Mouse (Mus musculus): ENCODE results near the gene Usp4.
"Not testable (repeated sequence)": the region's sequence is repeated elsewhere in the genome, so short reads cannot be mapped to it uniquely, and the experiment has no call there.

The Usp4 gene

GRCm38 (mm10) chr9:108347540-108348289 lies at the start of gene Usp4:
TSS of gene Usp4 (plus strand) at chr9:108347853.
- DNase-seq (ENCODE audit: low spot score in 2 of 2), result peak; percentile 90 to 93

DNA sequence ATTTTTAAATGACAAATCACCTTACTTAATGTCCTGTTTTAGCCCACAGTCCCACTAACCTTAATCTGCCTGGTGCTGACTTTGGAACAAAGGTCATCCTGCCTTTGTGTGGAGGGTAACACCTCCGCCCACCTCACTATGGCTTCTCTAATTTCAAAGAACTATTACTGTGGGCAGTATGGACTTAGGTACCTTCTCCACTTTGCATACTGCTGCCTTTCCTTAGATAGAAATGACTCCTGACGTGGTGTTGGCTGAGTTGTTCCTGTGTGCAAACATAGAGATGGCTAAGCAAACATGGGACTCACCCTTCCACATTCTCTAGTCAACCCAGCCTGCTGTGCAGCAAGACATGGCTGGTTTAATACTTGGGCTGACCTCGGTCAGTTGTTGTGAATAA lies 45.8 kb upstream of the Usp4 start:
- DNase-seq (ENCODE audit: low spot score in 2 of 2), result no peak

GRCm38 (mm10) chr9:108304716-108305115 lies 42.9 kb upstream of the Usp4 start:
- peak; percentile 23 to 31 for DNase-seq (ENCODE audit: low spot score in 2 of 2)

DNA sequence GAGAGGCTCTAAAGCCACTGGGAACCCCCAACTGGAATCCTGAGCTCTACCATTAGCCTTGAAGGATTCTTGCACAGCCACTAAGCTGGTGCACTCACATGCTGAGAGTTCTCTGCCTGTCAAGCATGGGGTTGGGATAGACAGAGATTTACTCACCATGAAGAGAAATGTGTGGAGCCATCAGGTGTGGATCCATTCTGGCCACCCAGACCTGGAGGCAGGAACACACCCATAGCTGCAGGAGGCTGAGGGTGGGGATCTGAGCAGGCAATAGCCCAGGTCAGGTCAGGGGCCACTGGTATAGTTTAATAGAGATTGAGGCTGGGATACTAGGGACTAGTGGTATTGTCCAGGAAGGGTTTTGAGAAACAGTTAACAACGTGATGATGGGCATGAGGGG lies 42.5 kb upstream of the Usp4 start:
- DNase-seq (ENCODE audit: low spot score in 2 of 2), result peak in 1 of 2 experiments; percentile 21

DNA sequence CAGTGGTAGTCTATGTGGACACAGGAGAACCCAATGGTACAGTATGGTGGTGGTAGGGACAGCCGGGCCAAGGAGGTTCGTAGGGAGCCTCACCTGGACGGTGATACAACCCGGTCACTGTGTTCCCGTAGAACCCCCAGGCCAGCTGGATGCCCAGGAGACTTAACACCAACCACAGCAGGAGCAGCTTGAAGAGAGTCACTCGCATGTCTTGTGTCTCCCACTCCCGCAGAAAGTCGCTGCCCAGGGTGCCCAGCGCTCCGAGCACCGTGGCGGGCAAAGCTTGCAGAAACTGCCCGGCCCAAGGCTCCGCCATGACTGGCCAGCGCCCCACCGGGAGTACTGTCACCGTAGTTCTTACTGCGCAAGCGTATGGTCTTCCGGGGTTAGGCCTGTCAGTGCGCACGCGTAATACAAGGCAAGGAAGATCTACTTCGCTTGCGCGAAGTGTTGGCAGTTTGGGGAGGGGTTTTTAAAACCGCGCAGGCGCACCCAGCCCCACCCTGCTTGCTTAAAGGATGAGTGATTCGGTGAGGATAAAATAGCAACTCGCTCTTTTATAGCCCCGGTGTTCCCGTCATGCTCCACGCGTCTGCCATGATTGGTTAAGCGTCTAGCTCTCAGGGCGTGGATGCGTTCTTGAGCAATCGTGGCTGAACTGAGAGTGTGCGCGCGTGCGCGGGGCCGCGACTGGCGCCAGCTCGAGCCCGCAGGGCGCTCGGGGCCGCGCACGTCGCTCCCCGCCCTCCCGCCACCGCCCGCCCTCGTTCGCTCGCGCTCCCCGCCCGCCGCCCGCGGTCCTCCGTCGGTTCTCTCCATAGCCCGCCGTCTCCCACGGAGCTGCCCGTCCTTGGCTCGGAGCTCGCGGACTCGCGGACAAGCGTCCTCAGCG lies 41.8 kb upstream of the Usp4 start, which contains the start of the genes Rhoa and Tcta:
Rhoa (plus strand) TSS at position 501 of the 892 bp plus-strand sequence.
Tcta (minus strand) TSS at position 532 of the 892 bp plus-strand sequence.
- DNase-seq (ENCODE audit: low spot score in 2 of 2), result peak; percentile 100

DNA sequence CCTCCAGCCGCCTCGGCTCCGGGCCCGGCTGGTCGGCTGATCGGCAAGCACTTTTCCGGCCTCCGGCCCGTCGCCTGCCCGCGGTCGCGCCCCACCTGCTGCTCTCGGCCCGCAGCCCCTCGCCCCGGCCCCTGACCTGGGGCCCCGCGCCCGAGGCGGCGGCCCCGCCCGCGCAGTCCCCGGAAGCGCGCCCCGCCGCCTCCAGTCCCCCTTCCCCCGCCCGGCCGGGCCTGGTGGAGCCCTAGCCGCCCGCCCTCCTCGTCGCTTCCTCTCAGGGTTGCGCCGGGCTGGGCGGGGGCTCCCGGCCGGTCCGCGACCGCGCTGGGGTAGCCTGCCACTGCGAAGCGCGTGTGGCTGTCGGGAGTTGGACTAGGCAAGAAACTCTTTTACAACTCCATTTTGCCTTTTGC lies 41.1 kb upstream of the Usp4 start:
- DNase-seq (ENCODE audit: low spot score in 2 of 2), result peak; percentile 77 to 78

- no peak for DNase-seq (ENCODE audit: low spot score in 2 of 2)
Observed at GRCm38 (mm10) chr9:108307021-108307807, 40.4 kb upstream of the Usp4 start.

DNA sequence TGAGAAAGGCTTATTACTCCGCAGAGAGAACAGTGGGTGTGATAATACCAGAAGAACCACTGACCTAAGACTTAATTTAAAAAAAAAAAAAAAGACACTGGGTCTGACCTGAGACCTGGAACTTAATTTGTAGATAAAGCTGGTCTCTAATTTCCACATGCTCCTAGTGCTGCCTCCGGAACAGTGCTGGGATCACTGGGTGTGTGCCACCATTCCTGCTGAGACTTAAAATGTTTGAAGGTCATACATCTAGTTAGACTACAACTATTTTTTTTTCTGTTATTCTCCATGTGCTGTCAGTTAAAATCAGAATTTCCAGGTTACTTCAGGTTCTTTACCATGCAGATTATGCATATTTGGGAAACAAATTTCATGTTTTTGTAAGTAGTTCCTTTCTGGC lies 39.5 kb upstream of the Usp4 start:
- DNase-seq (ENCODE audit: low spot score in 2 of 2), result no peak

- no peak for DNase-seq (ENCODE audit: low spot score in 2 of 2)
Observed at GRCm38 (mm10) chr9:108317572-108317971, 30.1 kb upstream of the Usp4 start.

DNA sequence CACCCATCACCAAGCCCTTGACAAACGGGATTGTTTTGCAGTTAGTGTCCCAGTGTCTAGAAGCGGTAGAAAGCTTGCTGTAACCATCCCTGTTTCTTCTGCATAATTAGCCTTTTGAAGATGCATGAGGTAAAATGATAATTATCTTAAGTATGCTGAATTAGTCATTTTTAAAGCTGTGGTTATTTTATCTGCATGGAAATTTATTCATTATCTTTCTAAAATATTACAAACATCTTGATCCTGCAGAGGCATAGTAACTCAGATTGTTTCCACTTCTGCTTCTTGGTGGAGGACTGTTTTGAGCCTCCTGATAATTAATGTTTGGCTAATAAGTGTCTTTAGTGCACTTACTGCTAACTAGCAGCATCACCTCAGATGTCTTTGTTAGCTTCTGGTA lies 29.2 kb upstream of the Usp4 start:
- no peak for DNase-seq (ENCODE audit: low spot score in 2 of 2)

- DNase-seq (ENCODE audit: low spot score in 2 of 2), result not testable (repeated sequence)
Observed at GRCm38 (mm10) chr9:108322054-108322453, 25.6 kb upstream of the Usp4 start.

- no peak for DNase-seq (ENCODE audit: low spot score in 2 of 2)
Observed at GRCm38 (mm10) chr9:108324784-108325183, 22.9 kb upstream of the Usp4 start.

DNA sequence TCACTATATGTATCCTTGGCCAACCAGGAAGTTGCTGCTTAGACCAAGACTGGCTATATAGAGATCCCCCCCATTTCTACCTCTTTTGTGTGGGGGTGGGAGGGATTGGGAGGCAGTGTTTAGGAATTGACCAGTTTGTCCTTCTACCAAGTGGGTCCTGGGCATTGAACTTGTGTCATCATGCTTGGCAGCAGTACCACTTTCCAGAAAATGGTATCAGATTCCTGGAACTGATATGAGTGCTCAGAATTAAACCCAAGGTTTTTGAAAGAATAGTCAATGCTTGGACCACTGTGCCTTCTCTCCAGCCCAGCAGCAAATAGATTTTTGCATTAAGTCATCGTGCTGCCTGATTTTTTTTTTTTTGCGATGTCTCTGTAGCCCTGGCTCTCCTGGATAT lies 21.8 kb upstream of the Usp4 start:
- no peak for DNase-seq (ENCODE audit: low spot score in 2 of 2)

DNA sequence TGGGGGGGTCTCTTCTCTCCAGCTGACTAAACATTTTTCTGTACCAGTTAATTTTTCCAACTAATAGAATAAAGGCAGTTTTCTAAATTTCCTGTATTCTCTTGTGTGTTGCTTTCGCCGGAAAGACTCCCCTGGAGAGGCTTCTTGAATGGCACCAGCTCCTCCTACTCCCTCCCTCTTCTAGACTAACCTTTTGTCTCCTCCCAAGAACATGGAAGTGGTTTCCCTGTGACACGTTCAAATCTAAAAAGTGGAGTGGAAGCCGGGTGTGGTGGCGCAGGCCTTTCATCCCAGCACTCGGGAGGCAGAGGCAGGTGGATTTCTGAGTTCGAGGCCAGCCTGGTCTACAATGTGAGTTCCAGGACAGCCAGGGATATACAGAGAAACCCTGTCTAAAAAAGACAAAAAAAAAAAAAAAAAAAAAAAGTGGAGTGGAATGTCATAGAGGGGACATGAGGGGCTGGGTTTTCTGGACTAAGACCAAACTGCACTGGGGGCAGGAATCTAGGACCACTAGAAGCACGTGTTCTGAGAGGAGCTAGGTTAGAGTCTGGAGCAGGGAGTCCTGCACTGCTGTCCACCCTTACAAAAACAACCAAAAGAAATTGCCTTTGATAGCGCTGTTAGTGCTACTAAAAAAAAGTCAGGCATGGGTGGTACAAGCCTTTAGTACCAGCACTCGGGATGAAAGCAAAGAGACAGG lies 9.7 kb upstream of the Usp4 start:
- no peak for DNase-seq (ENCODE audit: low spot score in 2 of 2)

- DNase-seq (ENCODE audit: low spot score in 2 of 2), result no peak
Observed at GRCm38 (mm10) chr9:108338551-108338885, 9.1 kb upstream of the Usp4 start.

DNA sequence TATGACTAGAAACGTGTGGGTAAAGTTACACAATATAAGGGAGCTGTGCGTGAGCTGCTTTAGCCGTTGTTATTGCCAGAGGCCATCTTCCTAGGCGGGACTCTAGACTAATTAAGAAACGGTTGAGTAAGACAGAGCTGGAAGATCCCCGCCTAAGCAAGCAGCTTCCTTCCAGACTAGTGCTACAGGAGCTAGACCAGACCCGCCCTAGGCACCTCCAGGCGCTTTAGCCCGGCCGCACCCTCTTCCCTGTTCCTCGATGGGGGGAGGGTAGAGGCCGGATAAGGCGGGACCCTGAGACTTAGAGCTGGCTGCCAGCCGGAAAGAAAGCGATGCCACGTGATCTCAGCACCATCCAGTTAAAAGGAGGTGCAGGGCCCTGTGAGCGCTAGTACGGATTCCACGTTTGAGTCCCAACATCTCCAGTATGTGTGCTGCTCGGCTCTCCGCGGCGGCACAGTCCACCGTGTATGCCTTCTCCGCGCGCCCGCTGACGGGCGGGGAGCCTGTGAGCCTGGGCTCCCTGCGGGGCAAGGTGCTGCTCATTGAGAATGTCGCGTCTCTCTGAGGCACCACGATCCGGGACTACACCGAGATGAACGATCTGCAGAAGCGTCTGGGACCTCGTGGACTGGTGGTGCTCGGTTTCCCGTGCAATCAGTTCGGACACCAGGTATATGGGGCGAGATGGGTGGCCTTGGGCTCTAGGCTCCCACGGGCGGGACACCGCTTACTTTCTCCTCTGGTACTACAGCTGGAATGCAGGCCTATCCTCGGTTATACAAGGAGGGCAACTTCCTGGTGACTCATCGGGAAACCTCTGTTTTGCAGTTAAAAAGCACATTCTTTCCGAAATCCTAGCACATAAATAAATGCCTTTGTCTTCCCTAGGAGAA lies 8.5 kb upstream of the Usp4 start, which contains the start of gene Gpx1:
Gpx1 (plus strand) TSS at position 18 of the 896 bp plus-strand sequence.
- DNase-seq (ENCODE audit: low spot score in 2 of 2), result peak; percentile 95 to 98

GRCm38 (mm10) chr9:108339886-108340257 lies 7.8 kb upstream of the Usp4 start:
- peak; percentile 27 to 32 for DNase-seq (ENCODE audit: low spot score in 2 of 2)

DNA sequence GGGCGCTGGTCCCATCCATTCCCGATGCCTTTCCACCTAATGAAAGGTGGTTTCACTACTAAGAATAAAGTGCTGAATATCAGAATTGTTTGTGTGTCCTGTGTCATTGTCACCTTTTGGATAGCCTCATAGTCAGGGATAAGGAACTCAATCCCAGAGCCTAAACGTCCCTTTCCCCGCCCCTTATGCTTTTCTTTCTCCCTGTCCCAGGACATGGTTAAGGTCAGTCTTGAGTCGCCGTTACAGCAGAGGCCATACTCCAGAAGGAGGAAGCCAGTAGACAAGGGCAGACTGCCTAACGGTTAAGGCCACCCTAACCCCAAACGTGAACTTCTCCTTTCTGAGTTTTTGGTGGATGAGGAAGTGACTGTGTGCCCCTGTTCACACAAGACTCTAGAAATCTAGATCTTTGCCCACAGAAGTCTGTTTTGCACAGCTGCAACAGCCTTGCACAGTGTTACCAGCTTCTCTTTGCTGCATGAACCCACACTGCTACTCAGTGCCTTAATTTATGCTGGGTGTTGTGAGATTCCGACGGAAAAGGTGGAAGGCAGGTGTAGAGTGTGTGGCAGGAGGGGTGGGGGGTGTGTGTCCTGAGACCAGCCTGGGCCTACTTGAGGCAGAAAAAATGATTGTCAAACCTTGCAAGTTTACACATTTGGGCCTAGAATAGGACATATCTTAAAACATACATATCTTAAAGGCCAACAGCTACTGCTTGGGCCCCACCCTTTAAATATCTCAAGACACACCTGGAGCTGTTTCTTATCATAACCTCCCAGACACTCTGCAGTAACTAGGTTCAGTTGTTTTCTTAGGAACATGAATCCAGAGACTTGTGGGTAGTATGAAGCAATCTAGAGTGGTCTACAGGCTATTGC lies 7.2 kb upstream of the Usp4 start:
- peak; percentile 39 to 55 for DNase-seq (ENCODE audit: low spot score in 2 of 2)

DNA sequence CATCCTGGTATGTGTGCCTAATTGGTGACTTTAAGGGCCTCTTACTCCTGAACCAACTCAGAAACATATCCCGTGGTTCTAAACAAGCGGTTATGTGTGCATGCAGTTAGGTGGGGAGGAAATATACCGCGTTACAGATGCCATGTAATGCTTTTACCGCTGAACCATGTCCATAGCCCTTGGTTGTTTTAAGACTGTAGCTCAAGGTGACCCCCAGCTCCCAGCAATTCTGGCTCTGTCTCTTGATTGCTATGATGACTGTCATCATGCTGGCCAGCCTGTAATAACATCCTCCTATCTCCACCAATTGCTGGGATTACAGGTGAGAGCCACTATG lies 6.5 kb upstream of the Usp4 start:
- no peak for DNase-seq (ENCODE audit: low spot score in 2 of 2)

Data from heart, adult 9 months (tissue).